Mouse (Mus musculus): ENCODE data around the gene Ube2r2.

- TF ChIP-seq POLR2A (IDR thresholded peaks at IDR 0.05; ENCODE audit: extremely low read depth, insufficient read depth, low read length) (no peak), CTCF (IDR thresholded peaks at IDR 0.05; ENCODE audit: low read depth, low read length) (no peak)
These were observed 19.8 kb upstream of the Ube2r2 start for GRCm38 (mm10) chr4:41115793-41116192.

Data from liver, adult 2 months (tissue).